Mouse (Mus musculus) forebrain, embryonic 13.5 days (tissue): ENCODE results near the gene Fam166a. TPM values are rescaled to one million over a fixed set of nuclear protein-coding genes. Genes with fewer than 3 reads are reported as not detected.
"Not testable (repeated sequence)": the region's sequence is repeated elsewhere in the genome, so short reads cannot be mapped to it uniquely, and the experiment has no call there.

Source experiments
- ATAC-seq: fragments of 200-750 bp; cut with Nextera tagmentation; 2 replicates; pipeline ENCODE4 v1.8.0; 2017
- H3K27ac ChIP-seq: fragments of 300-500 bp; sonication (generic); 2 replicates; pipeline ENCODE4 v1.5.1; 2015; ENCODE audit warnings: inconsistent platforms, mild to moderate bottlenecking, moderate library complexity
- H3K27me3 ChIP-seq: fragments of 300-500 bp; sonication (generic); 2 replicates; pipeline ENCODE4 v1.6.1; 2015; ENCODE audit warnings: mild to moderate bottlenecking, inconsistent platforms
- H3K36me3 ChIP-seq: fragments of 300-500 bp; sonication (generic); 2 replicates; pipeline ENCODE4 v1.6.1; 2015; ENCODE audit warnings: mild to moderate bottlenecking, inconsistent platforms; ENCODE audit not compliant: poor library complexity, severe bottlenecking
- H3K4me1 ChIP-seq: fragments of 300-500 bp; sonication (generic); 2 replicates; pipeline ENCODE4 v1.6.1; 2015; ENCODE audit warnings: inconsistent platforms
- H3K4me2 ChIP-seq: fragments of 300-500 bp; sonication (generic); 2 replicates; pipeline ENCODE4 v1.6.1; 2015; ENCODE audit warnings: inconsistent platforms, mild to moderate bottlenecking, moderate library complexity
- H3K4me3 ChIP-seq: fragments of 300-500 bp; sonication (generic); 2 replicates; pipeline ENCODE4 v1.5.1; 2015; ENCODE audit warnings: mild to moderate bottlenecking, inconsistent platforms
- H3K9ac ChIP-seq: fragments of 300-500 bp; sonication (generic); 2 replicates; pipeline ENCODE4 v1.6.1; 2015; ENCODE audit warnings: mild to moderate bottlenecking, inconsistent platforms
- H3K9me3 ChIP-seq: fragments of 300-500 bp; sonication (generic); replicated peaks from 2 replicates; pipeline ENCODE4 v1.6.1; 2016; ENCODE audit warnings: inconsistent platforms
- WGBS: fragments of 180-500 bp; shearing (Covaris S2); methylation state at CpG from one replicate; pipeline ENCODE4 v1.1.7; 2015; 5-methylcytosine and 5-hydroxymethylcytosine counted together
- polyA plus RNA-seq: library from polyadenylated mRNA; unstranded; fragments of >200 nt; fragmentation: Nextera tagmentation; extraction: Ambion mirVana; gene quantifications from 2 replicates; pipeline ENCODE4 v1.2.1, GENCODE M21; 2015

Gene Fam166a
- polyA plus RNA-seq, 1 experiment from 2014 or later, result not detected

DNA sequence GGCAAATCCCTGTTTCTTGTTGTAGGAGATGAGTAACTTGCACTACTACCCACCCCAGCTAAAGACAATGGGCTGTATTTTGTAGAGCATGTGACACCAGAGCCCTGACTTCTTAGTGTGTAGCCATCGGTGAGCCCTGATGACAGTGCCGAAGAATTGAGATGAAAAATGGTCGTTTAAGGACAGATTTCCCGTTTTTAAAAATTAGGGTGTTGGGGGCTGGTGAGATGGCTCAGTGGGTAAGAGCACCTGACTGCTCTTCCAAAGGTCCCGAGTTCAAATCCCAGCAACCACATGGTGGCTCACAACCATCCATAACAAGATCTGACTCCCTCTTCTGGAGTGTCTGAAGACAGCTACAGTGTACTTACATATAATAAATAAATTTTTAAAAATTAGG lies 38.7 kb downstream of the Fam166a start:
- WGBS, result 86% methylated on average over 5 of the region's 5 CpGs
- not testable (repeated sequence) for H3K4me2 ChIP-seq, H3K27me3 ChIP-seq, ATAC-seq, H3K9me3 ChIP-seq, H3K36me3 ChIP-seq, H3K27ac ChIP-seq, H3K4me3 ChIP-seq, H3K9ac ChIP-seq
- peaks cover 32% of the 10 kb centered on the region for H3K4me1 ChIP-seq

DNA sequence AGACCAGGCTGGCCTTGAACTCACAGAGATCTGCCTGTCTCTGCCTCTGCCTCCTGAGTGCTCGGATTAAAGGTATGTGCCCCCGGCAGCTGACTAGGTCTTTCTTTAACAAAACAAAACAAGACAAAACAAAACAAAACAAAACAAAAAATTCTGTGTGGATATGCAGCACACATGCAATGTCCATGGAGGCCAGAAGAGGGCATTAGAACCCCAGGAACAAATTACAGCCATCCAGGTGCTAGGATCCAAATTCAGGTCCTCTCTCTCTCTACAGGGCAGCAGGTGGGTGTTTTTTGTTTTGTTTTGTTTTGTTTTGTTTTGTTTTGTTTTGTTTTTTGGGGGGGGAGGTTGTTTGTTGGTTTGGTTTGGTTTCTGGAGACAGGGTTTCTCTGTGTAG lies 40.3 kb downstream of the Fam166a start:
- Histone ChIP-seq H3K9ac (no peak overlapping the region), H3K27me3 (peaks cover 10% of the 10 kb centered on the region), H3K4me3 (no peak overlapping the region), H3K4me2 (no peak overlapping the region), H3K4me1 (peaks cover 42% of the 10 kb centered on the region), H3K36me3 (no peaks in the 10 kb centered on the region), H3K27ac (no peak overlapping the region), H3K9me3 (no peaks in the 10 kb centered on the region)
- no peak for ATAC-seq
- WGBS, result 43% methylated on average over 2 of the region's 2 CpGs

DNA sequence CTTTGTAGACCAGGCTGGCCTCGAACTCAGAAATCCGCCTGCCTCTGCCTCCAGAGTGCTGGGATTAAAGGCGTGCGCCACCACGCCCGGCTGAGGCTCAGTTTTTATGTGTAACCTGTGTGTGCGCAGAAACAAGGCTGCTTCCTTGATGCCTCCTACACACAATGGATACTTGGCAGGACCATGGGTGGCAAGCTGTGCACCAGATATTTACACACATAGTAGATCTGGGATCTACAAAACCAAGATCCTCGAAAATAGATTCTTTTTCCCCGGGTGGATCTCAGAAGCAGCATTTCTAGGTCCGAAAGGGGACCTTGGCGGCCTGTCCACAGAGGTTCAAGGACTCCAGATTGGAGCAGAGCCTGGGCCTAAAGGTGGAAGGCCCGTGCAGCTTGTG lies 43.3 kb downstream of the Fam166a start:
- Histone ChIP-seq H3K4me1 (peaks cover 52% of the 10 kb centered on the region), H3K27me3 (peaks cover 22% of the 10 kb centered on the region)

DNA sequence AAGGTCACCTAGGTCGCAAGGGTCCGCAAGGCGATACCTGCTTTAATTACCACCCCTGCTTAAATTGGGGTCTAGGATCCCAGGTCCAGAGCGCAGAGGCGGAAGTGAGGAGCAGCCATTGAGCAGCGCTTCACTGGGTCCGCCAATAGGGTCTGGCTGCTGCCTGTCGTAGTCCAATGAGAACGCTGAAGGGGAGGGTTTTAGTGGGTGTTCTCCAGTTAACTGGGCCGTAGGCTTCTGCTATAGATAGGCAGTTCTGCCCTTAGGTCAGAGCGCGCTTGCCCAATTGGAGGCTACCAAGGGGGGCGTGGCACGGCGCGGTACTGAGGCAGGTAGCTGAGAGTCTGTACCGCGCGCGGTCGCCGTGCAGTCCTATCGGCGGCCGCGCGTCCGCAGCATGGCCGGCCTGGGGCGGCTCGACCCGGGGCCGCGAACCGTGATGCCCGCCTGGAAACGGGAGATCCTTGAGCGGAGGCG lies 43.8 kb downstream of the Fam166a start, which contains the start of gene Tprn:
Tprn (plus strand) TSS at position 328 of the 477 bp plus-strand sequence.
- H3K9ac ChIP-seq, result peak within 1 kb of the TSS; percentile 75
- H3K4me3 ChIP-seq, result peak within 1 kb of the TSS; percentile 66
- H3K4me1 ChIP-seq, result peaks cover 53% of the 10 kb centered on the region
- peaks cover 22% of the 10 kb centered on the region for H3K27me3 ChIP-seq
- ATAC-seq, result peak; percentile 100
- peak within 1 kb of the TSS; percentile 99 for H3K4me2 ChIP-seq
- no peaks in the 10 kb centered on the region for H3K36me3 ChIP-seq
- WGBS, result 0% methylated on average over 39 of the region's 39 CpGs
- H3K9me3 ChIP-seq, result no peaks in the 10 kb centered on the region
- H3K27ac ChIP-seq, result 0 out of 2 replicates have a peak within 1 kb of the TSS, but pooled peaks have one; percentile 44

More for the DNA sequence above, 43.3 kb downstream of the Fam166a start:
- Histone ChIP-seq H3K27ac (0 out of 2 replicates have a peak overlapping the region, but pooled peaks have one; percentile 44), H3K9ac (peak overlapping the region; percentile 60), H3K4me2 (peak overlapping the region; percentile 99), H3K36me3 (no peaks in the 10 kb centered on the region), H3K4me3 (peak overlapping the region; percentile 66), H3K9me3 (no peaks in the 10 kb centered on the region)
- WGBS, result 49% methylated on average over 12 of the region's 12 CpGs
- peak; percentile 14; the same call in 1 of the 2 replicates for ATAC-seq

DNA sequence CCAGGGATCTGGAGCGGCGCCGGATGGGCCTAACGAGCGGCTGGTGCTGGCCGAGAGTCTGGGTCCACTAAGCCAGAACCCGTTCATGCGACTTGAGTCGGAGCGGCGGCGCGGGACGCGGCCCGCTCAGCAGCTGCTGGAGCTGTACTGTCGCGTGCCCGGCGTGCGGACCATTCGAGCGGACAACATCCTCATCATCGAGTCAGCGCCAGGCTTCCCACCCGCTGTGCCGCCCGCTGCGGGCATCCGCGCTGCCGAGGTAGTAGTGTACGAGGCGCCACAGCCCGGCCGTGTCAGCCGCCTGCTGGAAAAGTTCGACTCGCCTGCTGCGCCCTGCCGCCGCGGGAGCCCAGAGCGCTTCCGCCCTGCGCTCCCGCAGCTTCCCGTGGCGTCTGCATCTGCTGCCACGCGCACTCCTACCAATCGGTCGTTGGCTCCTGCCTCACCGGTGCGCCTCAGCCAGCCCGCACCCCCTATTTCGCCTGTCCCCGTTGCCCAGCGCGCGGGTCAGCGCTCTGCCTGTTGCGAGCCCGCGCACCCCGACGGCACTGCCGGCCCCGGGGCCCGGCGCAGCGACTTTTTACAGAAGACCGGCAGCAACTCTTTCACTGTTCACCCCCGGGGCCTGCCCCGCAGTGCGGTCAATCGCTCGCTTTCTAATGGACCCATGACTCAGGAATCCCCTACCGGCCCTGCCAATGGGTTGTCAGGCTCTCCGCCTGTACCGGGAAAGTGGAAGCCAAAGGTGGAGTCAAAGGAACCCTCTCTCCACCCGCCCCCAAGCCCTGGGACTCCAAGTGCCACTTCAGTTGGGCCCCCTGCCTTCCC lies 44.5 kb downstream of the Fam166a start:
- H3K4me1 ChIP-seq, result peaks cover 56% of the 10 kb centered on the region
- H3K27me3 ChIP-seq, result peaks cover 22% of the 10 kb centered on the region
- under 1% methylated on average over 82 of the region's 82 CpGs for WGBS
- ATAC-seq, result no peak; the same call in 1 of the 2 replicates
- H3K27ac ChIP-seq, result 0 out of 2 replicates have a peak overlapping the region, but pooled peaks have one; percentile 42
- peak overlapping the region; percentile 66 for H3K4me3 ChIP-seq
- H3K4me2 ChIP-seq, result peak overlapping the region; percentile 99
- H3K36me3 ChIP-seq, result peaks cover 4% of the 10 kb centered on the region; the same call in 1 of the 2 replicates
- H3K9me3 ChIP-seq, result no peaks in the 10 kb centered on the region
- peak overlapping the region; percentile 75 for H3K9ac ChIP-seq

DNA sequence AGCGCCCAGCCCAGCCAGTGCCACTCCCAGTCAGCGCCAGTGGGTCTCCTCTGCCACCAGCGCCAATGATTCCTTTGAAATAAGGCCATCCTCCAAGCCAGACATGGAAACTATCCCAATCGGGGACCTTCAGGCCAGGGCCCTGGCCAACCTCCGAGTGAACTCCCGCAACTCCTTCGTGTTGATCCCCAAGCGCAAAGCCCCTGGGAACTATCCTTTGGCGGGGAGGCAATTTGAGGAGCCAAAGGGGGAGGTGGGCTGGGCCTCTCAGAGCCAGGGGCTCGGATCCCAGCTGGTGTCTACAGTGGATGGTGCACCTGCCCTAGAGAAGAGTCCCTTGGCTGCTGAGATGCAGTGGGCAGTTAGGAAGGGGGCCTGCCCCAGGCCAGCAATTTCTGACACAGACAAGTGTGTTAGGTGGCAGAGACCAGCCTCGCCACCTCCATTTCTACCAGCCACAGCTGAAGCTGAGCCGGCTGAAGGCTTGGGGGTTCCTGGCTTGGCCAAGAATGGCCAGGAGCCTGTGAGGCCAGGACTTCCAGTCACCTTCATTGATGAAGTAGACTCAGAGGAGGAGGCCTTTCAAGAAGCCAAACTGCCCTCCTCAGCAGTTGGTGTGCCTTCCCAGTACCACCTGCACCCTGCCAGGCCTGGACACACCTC lies 45.2 kb downstream of the Fam166a start:
- peaks cover 22% of the 10 kb centered on the region for H3K27me3 ChIP-seq
- 25% methylated on average over 12 of the region's 12 CpGs for WGBS
- peak overlapping the region; percentile 75 for H3K9ac ChIP-seq
- H3K27ac ChIP-seq, result no peak overlapping the region
- H3K4me3 ChIP-seq, result peak overlapping the region; percentile 66
- H3K4me1 ChIP-seq, result peaks cover 58% of the 10 kb centered on the region
- peaks cover 11% of the 10 kb centered on the region; the same call in 1 of the 2 replicates for H3K36me3 ChIP-seq
- H3K9me3 ChIP-seq, result no peaks in the 10 kb centered on the region
- H3K4me2 ChIP-seq, result peak overlapping the region; percentile 99
- ATAC-seq, result no peak

DNA sequence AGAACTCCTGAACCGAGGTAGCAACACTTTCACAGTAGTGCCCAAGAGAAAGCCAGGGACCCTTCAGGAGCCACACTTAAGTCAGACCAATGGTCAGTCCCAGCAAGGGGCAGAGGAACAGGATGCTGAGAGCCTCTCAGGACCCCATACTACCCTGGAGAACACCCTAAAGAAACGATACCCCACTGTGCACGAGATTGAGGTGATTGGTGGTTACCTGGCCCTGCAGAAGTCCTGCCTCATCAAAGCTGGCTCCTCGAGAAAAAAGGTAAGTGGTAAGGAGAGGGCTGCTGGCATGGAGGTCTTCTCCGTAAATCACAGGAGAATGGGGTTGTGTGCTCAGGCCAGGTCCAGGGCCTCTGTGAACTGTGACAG lies 45.7 kb downstream of the Fam166a start:
- no peak for ATAC-seq
- no peaks in the 10 kb centered on the region for H3K9me3 ChIP-seq
- H3K36me3 ChIP-seq, result peaks cover 16% of the 10 kb centered on the region
- peak overlapping the region; percentile 66 for H3K4me3 ChIP-seq
- peaks cover 22% of the 10 kb centered on the region for H3K27me3 ChIP-seq
- peak overlapping the region; percentile 99 for H3K4me2 ChIP-seq
- no peak overlapping the region for H3K27ac ChIP-seq
- H3K9ac ChIP-seq, result peak overlapping the region; percentile 75; the same call in 1 of the 2 replicates
- WGBS, result 78% methylated on average over 5 of the region's 5 CpGs
- H3K4me1 ChIP-seq, result peaks cover 58% of the 10 kb centered on the region

DNA sequence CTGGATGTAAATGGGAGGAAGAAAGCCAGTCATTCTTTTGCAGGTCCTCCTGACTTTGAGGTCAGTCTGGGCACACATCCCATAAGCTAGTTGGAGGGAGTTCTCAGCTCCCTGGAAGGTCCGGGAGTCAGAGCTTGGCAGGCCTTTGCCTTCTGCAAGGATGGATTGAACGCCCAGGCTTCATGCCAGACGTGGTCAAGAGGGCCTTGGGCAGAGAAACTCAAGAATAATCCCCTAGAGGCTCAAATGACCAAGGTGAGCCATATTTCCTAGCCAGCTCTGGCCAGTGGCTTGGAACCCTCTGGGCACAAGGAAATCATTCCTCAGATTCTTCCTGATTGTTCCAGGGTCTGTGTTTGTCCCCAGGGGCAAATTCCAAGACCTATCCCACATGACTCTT lies 46.3 kb downstream of the Fam166a start:
- 73% methylated on average over 3 of the region's 3 CpGs for WGBS
- H3K27ac ChIP-seq, result no peak overlapping the region
- peaks cover 58% of the 10 kb centered on the region for H3K4me1 ChIP-seq
- H3K36me3 ChIP-seq, result peaks cover 22% of the 10 kb centered on the region
- no peak for ATAC-seq
- H3K27me3 ChIP-seq, result peaks cover 22% of the 10 kb centered on the region
- H3K4me3 ChIP-seq, result peak overlapping the region; percentile 66; the same call in 1 of the 2 replicates
- H3K4me2 ChIP-seq, result peak overlapping the region; percentile 99
- H3K9me3 ChIP-seq, result no peaks in the 10 kb centered on the region
- H3K9ac ChIP-seq, result peak overlapping the region; percentile 35

DNA sequence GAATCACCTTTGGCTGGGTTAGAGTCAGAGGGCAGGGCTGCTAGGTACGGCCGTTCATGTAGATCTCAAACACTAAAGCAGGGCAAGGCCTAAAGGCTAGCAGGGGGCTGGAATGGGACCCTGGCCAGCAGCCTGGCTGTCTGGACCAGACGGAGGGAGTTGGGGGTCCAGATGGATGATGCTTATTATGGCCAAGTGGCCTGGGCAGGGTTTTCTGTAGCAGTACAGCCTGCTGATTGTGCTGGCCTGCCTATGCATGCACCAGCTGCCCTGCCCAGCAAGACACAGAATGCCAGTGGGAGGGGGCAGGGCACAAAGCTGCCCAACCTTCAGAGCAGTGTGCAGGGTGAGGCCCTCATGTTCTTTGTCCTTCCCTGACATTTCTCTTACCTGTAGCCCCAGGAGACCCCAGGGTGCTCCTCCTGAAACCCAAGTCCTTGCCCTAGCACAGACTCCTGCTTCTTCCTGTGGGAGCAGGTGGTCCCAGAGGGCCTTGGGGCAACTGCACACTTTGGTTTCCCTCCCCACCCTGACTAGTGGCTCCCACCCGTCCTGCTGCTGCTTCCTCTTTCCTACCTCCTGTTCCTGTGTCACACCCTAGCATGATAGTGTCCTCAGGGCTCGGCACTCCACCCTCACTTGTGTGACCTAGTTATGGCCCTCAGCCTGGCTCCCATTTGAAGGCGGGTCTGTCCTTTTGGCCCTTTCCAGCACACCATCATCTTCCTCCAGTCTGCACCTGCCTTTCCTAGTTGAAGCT lies 47.5 kb downstream of the Fam166a start:
- Histone ChIP-seq H3K4me3 (peak overlapping the region; percentile 3; the same call in 1 of the 2 replicates), H3K4me1 (peaks cover 66% of the 10 kb centered on the region), H3K27ac (peak overlapping the region; percentile 25; the same call in 1 of the 2 replicates), H3K27me3 (peaks cover 22% of the 10 kb centered on the region), H3K9me3 (no peaks in the 10 kb centered on the region), H3K36me3 (peaks cover 32% of the 10 kb centered on the region), H3K9ac (peak overlapping the region; percentile 55), H3K4me2 (peak overlapping the region; percentile 99)
- ATAC-seq, result no peak
- 67% methylated on average over 6 of the region's 6 CpGs for WGBS

DNA sequence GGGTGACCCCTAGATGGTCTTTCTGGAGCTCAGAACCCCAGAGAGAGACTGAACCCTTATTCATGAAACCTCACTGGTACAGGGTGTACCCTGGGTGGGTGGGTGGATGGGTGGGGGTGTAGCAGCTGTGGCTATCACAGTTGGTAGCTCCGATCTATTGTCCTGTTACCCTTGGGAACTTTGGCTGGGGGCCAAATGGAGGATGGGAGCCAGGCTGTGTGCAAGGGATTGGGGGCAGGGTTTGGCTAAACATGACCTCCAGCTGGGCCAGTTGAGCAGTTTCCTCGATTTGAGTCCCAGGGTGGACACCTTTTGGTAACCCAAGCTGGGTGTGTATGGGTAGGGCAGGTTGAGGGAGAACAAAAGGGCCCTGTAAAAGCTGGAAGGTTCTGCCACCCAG lies 48.2 kb downstream of the Fam166a start:
- no peak overlapping the region; the same call in 1 of the 2 replicates for H3K4me3 ChIP-seq
- peak overlapping the region; percentile 30 for H3K9ac ChIP-seq
- H3K9me3 ChIP-seq, result no peaks in the 10 kb centered on the region
- peaks cover 70% of the 10 kb centered on the region for H3K4me1 ChIP-seq
- no peak for ATAC-seq
- WGBS, result 42% methylated on average over 2 of the region's 2 CpGs
- H3K4me2 ChIP-seq, result peak overlapping the region; percentile 99
- H3K36me3 ChIP-seq, result peaks cover 32% of the 10 kb centered on the region
- H3K27ac ChIP-seq, result no peak overlapping the region; the same call in 1 of the 2 replicates
- peaks cover 22% of the 10 kb centered on the region for H3K27me3 ChIP-seq

DNA sequence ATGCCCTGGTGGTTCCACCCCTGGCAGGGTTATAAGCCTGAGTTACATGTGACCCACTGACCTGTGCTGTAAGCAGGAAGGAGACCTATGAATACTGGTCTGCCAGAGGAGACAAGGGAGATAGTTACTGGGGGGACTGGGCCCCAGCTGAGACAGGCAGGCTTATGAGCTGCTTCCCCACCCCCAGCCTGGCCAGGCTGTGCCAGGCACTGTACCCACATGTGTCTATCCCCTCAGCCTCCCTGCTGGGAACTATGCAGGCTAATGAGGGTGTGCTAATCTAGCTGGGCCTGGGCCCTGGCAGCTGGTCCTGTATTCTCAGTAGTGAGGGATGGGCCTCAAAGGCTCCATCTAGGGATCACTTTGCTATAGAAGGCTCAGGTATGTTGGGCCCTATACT lies 48.7 kb downstream of the Fam166a start:
- Histone ChIP-seq H3K36me3 (peaks cover 32% of the 10 kb centered on the region), H3K4me2 (peak overlapping the region; percentile 99; the same call in 1 of the 2 replicates), H3K9me3 (no peaks in the 10 kb centered on the region), H3K27ac (peak overlapping the region; percentile 31; the same call in 1 of the 2 replicates), H3K9ac (peak overlapping the region; percentile 30), H3K4me1 (peaks cover 68% of the 10 kb centered on the region), H3K4me3 (no peak overlapping the region), H3K27me3 (peaks cover 22% of the 10 kb centered on the region)
- ATAC-seq, result no peak
